Mouse (Mus musculus): ENCODE results near the gene Olfr750. TPM values are rescaled to one million over a fixed set of nuclear protein-coding genes. Genes with fewer than 3 reads are reported as not detected.

The Olfr750 gene
- polyA plus RNA-seq, 1 experiment from 2014 or later: not detected

DNA sequence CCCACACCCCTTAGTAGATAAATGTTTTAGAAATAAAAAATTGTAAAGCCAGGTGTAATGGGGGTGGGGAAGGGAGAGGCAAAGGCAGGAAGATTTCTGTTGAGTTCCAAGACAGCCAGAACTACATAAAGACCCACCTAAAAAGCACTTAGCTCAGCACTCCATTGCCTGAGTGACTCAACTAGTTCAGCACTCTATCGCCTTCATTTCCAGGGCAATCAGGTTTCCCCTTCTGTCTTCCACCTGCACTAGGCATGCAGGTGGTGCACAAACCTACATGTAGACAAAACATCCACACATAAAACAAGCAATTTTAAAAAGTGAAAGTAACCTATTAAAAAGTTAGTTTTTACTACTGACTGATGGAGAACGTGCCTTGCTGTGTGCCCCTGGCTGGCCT, 10.9 kb upstream of the Olfr750 start:
- Histone ChIP-seq H3K27ac (no peak overlapping the region), H3K36me3 (replicated peaks) (no peaks in the 10 kb centered on the region), H3K9ac (no peak overlapping the region), H3K4me1 (peaks cover 10% of the 10 kb centered on the region), H3K9me3 (no peaks in the 10 kb centered on the region), H3K4me2 (no peak overlapping the region), H3K4me3 (replicated peaks) (no peak overlapping the region), H3K27me3 (peaks cover 18% of the 10 kb centered on the region)
- no peak for ATAC-seq (ENCODE audit: low FRiP score)
- WGBS: 78% methylated on average over 2 of the region's 2 CpGs

DNA sequence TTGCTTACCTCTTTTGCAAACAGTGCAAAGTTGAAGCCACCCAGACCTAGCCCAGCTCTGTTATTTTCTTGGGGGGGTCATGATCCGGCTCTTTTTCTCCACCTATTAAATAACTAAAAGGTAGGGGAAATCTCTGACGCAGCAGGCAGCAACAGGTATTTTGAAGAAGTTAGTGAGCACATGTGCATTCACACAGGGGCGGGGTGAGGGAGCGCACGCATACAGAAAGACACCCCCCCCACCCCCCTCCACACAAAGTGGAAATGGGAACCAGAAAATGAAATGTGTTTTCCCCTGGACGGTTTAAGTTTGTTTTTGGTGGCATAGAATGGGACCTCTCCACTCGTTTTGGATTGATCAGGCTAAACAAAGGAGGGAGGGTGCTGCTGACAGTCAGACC, 9.6 kb upstream of the Olfr750 start:
- peaks cover 18% of the 10 kb centered on the region for H3K27me3 ChIP-seq
- H3K4me1 ChIP-seq: peaks cover 9% of the 10 kb centered on the region
- H3K4me3 ChIP-seq (replicated peaks): peak overlapping the region; percentile 53
- peak overlapping the region; percentile 74 for H3K4me2 ChIP-seq
- H3K36me3 ChIP-seq (replicated peaks): no peaks in the 10 kb centered on the region
- no peak for ATAC-seq (ENCODE audit: low FRiP score)
- H3K9ac ChIP-seq: peak overlapping the region; percentile 56; the same call in 1 of the 2 replicates
- no peak overlapping the region for H3K27ac ChIP-seq
- 9% methylated on average over 7 of the region's 7 CpGs for WGBS
- no peaks in the 10 kb centered on the region for H3K9me3 ChIP-seq

DNA sequence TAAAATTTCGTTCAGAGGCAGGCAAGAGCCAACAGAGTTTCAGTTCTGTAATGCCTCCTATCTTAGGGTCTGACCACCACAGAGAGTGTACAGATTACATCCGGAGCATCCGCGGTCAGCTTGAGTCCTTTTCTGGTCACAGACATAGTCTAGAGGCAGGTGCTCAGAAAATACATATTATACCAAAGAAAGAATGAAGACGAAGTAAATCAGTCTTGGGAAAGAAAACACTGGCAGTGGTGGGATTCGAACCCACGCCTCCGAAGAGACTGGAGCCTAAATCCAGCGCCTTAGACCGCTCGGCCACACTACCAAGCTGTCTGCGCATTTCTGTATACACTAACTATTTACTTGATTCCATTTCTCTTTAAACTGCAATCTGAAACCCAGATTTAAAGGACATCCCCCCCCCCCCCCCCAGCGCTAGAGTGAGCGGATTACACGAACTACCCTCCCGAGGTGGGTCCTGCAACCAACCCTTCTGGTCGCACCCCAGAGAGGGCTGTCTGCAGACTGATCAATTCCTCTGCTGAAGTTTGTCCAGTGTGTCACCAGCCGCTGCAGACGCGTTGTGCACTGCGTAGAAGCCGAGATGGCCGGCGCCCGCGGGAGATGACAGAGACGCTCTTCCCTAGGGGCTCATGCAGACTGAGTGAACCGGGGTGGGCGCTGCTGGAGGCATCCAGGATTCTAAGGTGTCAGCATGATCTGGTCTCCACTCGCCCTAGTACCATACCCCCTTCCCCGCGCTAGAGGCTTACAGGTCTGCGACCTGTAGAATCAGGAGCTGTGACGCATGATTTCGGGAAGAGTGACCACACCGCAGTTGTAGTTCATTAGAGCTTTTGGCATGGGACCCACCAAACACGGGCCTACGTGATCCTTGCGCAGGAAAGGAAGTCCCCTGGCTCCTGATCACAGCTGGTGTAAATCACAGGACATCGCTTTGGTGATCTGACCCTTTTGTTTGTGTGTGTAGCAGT, 8.7 kb upstream of the Olfr750 start:
- Histone ChIP-seq H3K27ac (no peak overlapping the region), H3K4me1 (peaks cover 7% of the 10 kb centered on the region), H3K36me3 (replicated peaks) (no peaks in the 10 kb centered on the region), H3K4me2 (peak overlapping the region; percentile 74), H3K9me3 (no peaks in the 10 kb centered on the region), H3K9ac (peak overlapping the region; percentile 56), H3K27me3 (peaks cover 18% of the 10 kb centered on the region), H3K4me3 (replicated peaks) (peak overlapping the region; percentile 53)
- 2% methylated on average over 40 of the region's 40 CpGs for WGBS
- peak; percentile 78 for ATAC-seq (ENCODE audit: low FRiP score)

DNA sequence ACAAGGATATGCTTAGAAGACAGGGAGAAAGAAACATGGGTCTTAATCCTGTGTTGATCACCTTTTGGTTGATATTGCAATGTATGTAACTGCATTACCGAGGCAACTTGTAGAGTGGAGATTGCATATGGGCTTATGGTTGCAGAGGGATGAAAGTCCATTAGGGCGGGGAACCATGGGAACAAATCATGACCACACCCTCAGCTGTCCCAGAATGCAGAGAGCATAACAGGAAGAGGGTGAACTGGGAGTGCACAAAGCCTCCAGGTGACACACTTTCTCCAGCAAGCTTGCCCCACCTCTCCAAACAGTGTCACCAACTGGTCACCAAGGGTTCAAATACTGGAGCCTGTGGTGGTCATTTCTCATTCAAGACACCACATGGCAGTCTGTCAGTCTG, 6.8 kb upstream of the Olfr750 start:
- H3K36me3 ChIP-seq (replicated peaks): no peaks in the 10 kb centered on the region
- ATAC-seq (ENCODE audit: low FRiP score): no peak
- no peak overlapping the region for H3K27ac ChIP-seq
- H3K4me1 ChIP-seq: peaks cover 7% of the 10 kb centered on the region
- no peak overlapping the region for H3K9ac ChIP-seq
- H3K4me3 ChIP-seq (replicated peaks): no peak overlapping the region
- H3K27me3 ChIP-seq: peaks cover 18% of the 10 kb centered on the region
- 98% methylated on average over 2 of the region's 2 CpGs for WGBS
- H3K9me3 ChIP-seq: no peaks in the 10 kb centered on the region
- no peak overlapping the region for H3K4me2 ChIP-seq

DNA sequence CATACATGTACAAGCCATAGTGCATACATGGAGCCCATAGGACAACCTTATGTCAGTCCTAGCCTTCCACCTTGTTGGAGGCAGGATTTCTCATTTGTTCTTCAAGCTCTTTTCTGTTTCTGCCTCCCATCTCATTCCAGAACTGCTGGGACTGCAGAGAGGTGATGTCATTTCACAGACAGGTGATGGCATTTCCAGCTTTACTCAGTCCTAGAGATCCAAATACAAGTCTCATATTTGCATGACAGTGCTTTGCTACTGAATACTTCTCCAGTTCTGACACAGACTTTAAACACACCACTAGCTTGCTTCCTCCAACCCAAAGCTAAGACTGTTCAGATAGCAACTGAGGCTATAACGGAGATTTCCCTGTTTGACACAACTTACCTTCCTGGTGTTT, 4.9 kb upstream of the Olfr750 start:
- no peak overlapping the region for H3K4me2 ChIP-seq
- H3K9ac ChIP-seq: no peak overlapping the region
- H3K27me3 ChIP-seq: peaks cover 17% of the 10 kb centered on the region
- no peaks in the 10 kb centered on the region for H3K9me3 ChIP-seq
- H3K4me3 ChIP-seq (replicated peaks): no peak overlapping the region
- H3K27ac ChIP-seq: no peak overlapping the region
- ATAC-seq (ENCODE audit: low FRiP score): no peak
- WGBS: 95% methylated on average over 1 of the region's 1 CpGs
- no peaks in the 10 kb centered on the region for H3K36me3 ChIP-seq (replicated peaks)
- peaks cover 7% of the 10 kb centered on the region for H3K4me1 ChIP-seq

DNA sequence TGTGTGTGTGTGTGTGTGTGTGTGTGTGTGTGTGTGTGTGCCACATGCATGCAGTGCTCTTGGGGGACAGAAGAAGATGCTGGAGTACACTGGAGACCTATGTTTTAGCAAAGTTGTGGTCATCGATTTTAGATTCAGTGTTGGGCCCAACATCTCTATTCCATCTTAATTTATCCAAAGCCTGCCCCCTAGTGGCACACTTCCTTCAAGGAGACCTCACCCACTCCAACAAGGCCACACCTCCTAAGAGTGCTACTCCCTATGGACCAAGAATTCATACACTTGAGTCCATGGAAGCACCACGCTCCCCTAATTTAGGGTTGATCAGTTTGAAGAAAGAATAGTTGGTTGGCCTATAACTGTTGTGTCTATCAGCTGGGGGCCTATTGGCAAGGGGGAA, 4.6 kb downstream of the Olfr750 start:
- Histone ChIP-seq H3K4me1 (0 out of 2 replicates have a peak, but pooled peaks cover 8% of the 10 kb centered on the region), H3K4me3 (replicated peaks) (no peak overlapping the region), H3K36me3 (replicated peaks) (no peaks in the 10 kb centered on the region), H3K9ac (no peak overlapping the region), H3K27ac (no peak overlapping the region), H3K9me3 (no peaks in the 10 kb centered on the region), H3K27me3 (no peaks in the 10 kb centered on the region), H3K4me2 (no peak overlapping the region)
- no peak for ATAC-seq (ENCODE audit: low FRiP score)
- 95% methylated on average over 2 of the region's 2 CpGs for WGBS

DNA sequence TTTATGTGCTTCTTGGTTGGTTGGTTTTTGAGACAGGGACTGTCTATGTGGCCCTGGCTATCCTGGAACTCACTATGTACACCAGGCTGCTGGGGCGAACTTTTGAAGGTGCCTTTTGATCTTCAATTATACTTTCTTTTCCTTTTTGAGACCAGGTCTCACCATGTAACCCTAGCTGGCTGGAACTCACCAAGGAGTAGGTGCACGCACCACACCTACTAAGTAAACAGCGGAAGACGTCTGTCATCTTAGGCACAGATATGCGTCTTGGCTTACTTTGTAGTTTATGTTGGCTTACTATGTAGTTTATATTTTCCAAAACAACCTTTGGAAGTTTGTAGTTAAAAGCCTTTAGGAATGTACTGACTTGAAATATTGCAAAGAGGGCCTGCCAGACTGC, 5.3 kb downstream of the Olfr750 start:
- 93% methylated on average over 5 of the region's 5 CpGs for WGBS

DNA sequence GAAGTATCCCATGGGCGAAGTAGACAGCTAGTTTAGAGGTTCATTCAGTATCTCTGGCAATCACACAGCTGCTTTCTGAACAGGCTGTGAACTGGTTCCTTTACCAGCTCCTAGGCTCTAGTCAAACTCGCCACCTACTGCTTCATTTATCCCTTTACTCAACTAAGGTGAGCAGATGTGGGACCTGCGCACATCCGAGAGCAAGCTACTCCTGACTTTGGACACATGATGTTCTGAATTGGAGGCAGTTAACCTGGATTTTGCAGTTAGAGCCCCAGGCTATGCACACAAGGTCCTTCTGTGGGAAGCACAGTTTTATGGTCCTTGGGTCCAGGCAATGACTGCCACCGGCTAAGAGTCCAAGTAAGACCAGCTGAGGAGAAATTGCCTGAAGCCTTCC, 13.5 kb downstream of the Olfr750 start:
- 88% methylated on average over 5 of the region's 5 CpGs for WGBS
- ATAC-seq (ENCODE audit: low FRiP score): no peak
- Histone ChIP-seq H3K4me3 (replicated peaks) (no peak overlapping the region), H3K9me3 (no peaks in the 10 kb centered on the region), H3K27me3 (peaks cover 23% of the 10 kb centered on the region), H3K36me3 (replicated peaks) (no peaks in the 10 kb centered on the region), H3K4me2 (no peak overlapping the region), H3K4me1 (peaks cover 6% of the 10 kb centered on the region; the same call in 1 of the 2 replicates), H3K9ac (no peak overlapping the region), H3K27ac (no peak overlapping the region)

More for the DNA sequence above, 5.3 kb downstream of the Olfr750 start:
- H3K4me2 ChIP-seq: no peak overlapping the region
- no peaks in the 10 kb centered on the region for H3K9me3 ChIP-seq
- H3K27ac ChIP-seq: no peak overlapping the region
- no peak overlapping the region for H3K4me3 ChIP-seq (replicated peaks)
- H3K4me1 ChIP-seq: 0 out of 2 replicates have a peak, but pooled peaks cover 8% of the 10 kb centered on the region
- no peaks in the 10 kb centered on the region for H3K36me3 ChIP-seq (replicated peaks)
- H3K9ac ChIP-seq: no peak overlapping the region
- no peaks in the 10 kb centered on the region for H3K27me3 ChIP-seq
- no peak for ATAC-seq (ENCODE audit: low FRiP score)

DNA sequence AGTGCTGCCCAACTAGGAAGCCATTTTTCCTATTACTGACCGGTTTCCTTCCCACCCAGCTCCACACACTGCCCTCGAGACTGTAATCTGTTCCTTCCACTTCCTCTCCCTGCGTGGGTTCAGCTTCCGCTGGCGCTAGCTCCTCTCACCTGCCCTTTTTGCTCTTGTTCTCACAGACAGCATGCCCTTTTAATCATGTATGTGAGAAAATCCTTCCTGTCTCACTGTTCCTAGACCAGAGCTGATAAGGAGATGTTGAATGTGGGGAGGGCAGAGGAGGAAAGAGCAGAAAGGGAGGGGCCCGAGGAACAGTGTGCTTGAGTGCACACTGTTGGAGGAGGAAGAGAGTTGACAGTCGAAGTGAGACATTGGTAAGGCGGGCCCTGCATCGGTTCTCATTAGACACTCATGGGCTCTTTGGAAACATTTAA, 16.8 kb downstream of the Olfr750 start, which contains the start of gene Rnase12:
Gene Rnase12, minus strand, starts transcription at position 261 of the 431 bp plus-strand sequence.
- H3K4me3 ChIP-seq (replicated peaks): no peak within 1 kb of the TSS
- H3K9ac ChIP-seq: no peak within 1 kb of the TSS
- ATAC-seq (ENCODE audit: low FRiP score): no peak
- WGBS: 73% methylated on average over 9 of the region's 9 CpGs
- no peak within 1 kb of the TSS for H3K4me2 ChIP-seq
- peaks cover 14% of the 10 kb centered on the region for H3K4me1 ChIP-seq
- no peaks in the 10 kb centered on the region for H3K36me3 ChIP-seq (replicated peaks)
- H3K9me3 ChIP-seq: no peaks in the 10 kb centered on the region
- H3K27me3 ChIP-seq: peaks cover 30% of the 10 kb centered on the region
- H3K27ac ChIP-seq: no peak within 1 kb of the TSS

DNA sequence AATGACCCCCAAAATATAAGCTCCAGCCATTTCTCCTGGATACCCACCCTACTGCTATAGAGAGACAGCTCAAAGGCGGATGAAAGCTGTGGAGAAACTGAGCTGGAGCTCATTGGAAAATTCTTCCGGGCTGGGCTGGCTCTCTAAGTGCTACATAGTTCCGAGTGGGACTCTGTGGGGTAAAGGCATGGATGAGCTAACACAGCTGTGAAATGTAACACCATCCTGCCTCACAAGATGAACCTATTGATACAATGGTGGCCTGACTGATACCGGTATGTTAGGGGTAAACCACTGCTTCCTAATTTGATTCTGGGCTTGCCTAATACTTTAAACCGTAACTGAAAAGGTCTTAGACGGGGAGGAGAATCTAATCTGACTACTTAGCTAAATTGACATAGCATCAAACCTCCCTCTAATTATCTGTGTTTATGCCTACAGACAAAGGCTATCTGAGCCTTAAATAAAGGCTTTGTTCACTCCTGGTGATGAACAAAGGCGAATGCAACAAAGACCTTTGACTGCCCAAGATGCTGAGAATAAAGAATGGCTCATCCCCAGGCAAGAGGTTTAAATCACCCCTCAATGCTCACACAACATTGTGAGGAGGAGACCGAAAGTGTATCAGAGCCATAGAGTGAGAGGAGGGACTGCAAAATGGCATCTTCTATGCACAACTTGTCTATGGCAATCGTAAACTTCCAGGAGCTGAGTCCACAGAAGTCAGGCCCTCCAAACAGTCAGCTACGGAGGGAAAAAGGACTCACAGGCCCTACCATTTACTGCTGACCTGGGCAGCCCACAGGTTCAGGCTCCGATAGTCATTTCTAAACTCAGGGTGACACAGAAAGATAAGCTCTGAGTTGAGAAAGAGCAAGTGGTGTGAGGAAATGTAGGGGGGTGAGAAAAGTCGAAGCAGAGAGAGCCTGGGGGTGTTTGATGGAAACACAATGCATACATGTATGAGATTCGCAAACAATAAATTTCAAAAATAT, 19.7 kb downstream of the Olfr750 start:
- H3K4me1 ChIP-seq: peaks cover 12% of the 10 kb centered on the region
- 17% methylated on average over 13 of the region's 13 CpGs for WGBS
- H3K27me3 ChIP-seq: peaks cover 33% of the 10 kb centered on the region
- H3K36me3 ChIP-seq (replicated peaks): no peaks in the 10 kb centered on the region
- ATAC-seq (ENCODE audit: low FRiP score): no peak
- no peak overlapping the region for H3K4me3 ChIP-seq (replicated peaks)
- peak overlapping the region; percentile 15; the same call in 1 of the 2 replicates for H3K4me2 ChIP-seq
- H3K27ac ChIP-seq: no peak overlapping the region
- H3K9me3 ChIP-seq: no peaks in the 10 kb centered on the region
- H3K9ac ChIP-seq: no peak overlapping the region

DNA sequence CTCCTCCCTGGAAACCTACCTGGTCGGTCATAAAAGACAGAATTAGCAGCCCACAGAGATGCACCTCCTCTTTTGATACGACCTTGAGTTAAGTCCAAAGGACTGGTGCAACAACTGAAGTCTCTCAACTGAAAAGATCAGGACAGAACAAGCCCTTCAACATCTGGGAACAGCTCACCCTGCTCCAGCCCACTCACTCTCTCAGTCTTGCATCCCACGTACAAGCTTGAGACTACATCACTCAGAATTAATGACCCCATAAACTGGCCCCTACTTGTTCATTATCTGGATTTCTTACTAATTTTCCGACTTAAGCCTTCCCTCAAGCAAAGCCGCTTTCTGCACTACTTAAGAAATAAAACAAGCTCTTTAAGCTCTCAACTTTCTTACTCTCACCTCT, 21.1 kb downstream of the Olfr750 start:
- 45% methylated on average over 5 of the region's 5 CpGs for WGBS
- H3K4me2 ChIP-seq: no peak overlapping the region
- H3K36me3 ChIP-seq (replicated peaks): no peaks in the 10 kb centered on the region
- H3K4me3 ChIP-seq (replicated peaks): no peak overlapping the region
- H3K4me1 ChIP-seq: peaks cover 12% of the 10 kb centered on the region
- H3K27me3 ChIP-seq: peaks cover 39% of the 10 kb centered on the region
- no peak for ATAC-seq (ENCODE audit: low FRiP score)
- no peaks in the 10 kb centered on the region for H3K9me3 ChIP-seq
- no peak overlapping the region for H3K27ac ChIP-seq
- no peak overlapping the region for H3K9ac ChIP-seq

DNA sequence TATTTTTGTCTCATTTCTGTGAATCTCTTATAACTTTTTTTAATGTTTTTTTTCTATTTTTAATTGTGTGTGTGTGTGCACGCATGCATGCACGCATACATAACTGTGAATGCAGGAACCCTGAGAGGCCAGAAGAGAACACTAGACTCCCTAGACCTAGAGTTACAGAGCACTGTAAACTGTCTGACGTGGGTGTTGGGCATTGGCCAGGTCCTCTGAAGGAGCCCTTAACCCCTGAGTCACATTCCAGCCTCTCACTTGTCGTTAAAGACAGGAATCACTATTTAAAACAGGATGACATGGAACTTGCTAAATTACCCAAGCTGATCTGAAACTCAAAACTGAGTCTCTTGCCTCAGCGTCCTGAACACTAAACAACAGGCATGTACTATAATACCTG, 22.3 kb downstream of the Olfr750 start:
- Histone ChIP-seq H3K4me2 (no peak overlapping the region), H3K4me3 (replicated peaks) (no peak overlapping the region), H3K27ac (no peak overlapping the region), H3K27me3 (peaks cover 32% of the 10 kb centered on the region), H3K9ac (no peak overlapping the region), H3K4me1 (peaks cover 12% of the 10 kb centered on the region), H3K36me3 (replicated peaks) (no peaks in the 10 kb centered on the region), H3K9me3 (no peaks in the 10 kb centered on the region)
- 66% methylated on average over 5 of the region's 5 CpGs for WGBS
- no peak for ATAC-seq (ENCODE audit: low FRiP score)

Measured in forebrain, embryonic 12.5 days (tissue).